Mouse (Mus musculus): ENCODE measurements around the gene 4931428L18Rik.

The 4931428L18Rik gene

GRCm38 (mm10) chr1:30949710-30950455 is 272.6 kb downstream of the 4931428L18Rik start:
- H3K27me3 ChIP-seq (ENCODE audit: control insufficient read depth, insufficient read depth, low read length, poor library complexity, severe bottlenecking) = no peaks in the 10 kb centered on the region
- H3K36me3 ChIP-seq (ENCODE audit: control insufficient read depth, insufficient read depth, low read length, poor library complexity, severe bottlenecking) = peaks cover 4% of the 10 kb centered on the region; the same call in 1 of the 2 replicates
- peak; percentile 99 for DNase-seq (ENCODE audit: low read depth, low spot score)

GRCm38 (mm10) chr1:30948950-30949639 is 273.4 kb downstream of the 4931428L18Rik start:
- Histone ChIP-seq H3K36me3 (ENCODE audit: control insufficient read depth, insufficient read depth, low read length, poor library complexity, severe bottlenecking) (peaks cover 5% of the 10 kb centered on the region; the same call in 1 of the 2 replicates), H3K27me3 (ENCODE audit: control insufficient read depth, insufficient read depth, low read length, poor library complexity, severe bottlenecking) (no peaks in the 10 kb centered on the region)
- DNase-seq (ENCODE audit: low read depth, low spot score) = peak; percentile 65

- peak; percentile 57 for DNase-seq (ENCODE audit: low read depth, low spot score)
- Histone ChIP-seq H3K27me3 (ENCODE audit: control insufficient read depth, insufficient read depth, low read length, poor library complexity, severe bottlenecking) (no peaks in the 10 kb centered on the region), H3K36me3 (ENCODE audit: control insufficient read depth, insufficient read depth, low read length, poor library complexity, severe bottlenecking) (peaks cover 10% of the 10 kb centered on the region; the same call in 1 of the 2 replicates)
These were observed 274.0 kb downstream of the 4931428L18Rik start for GRCm38 (mm10) chr1:30948361-30948949.
